Mouse (Mus musculus) stomach, embryonic 15.5 days (tissue): ENCODE measurements around the gene Klc1. TPM values are rescaled to one million over a fixed set of nuclear protein-coding genes. Genes with fewer than 3 reads are reported as not detected.
A peak's percentile ranks its signal among the peaks of the same experiment; 100 is the strongest.

Experiments used
- ATAC-seq: fragments of 200-750 bp; cut with Nextera tagmentation; 2 replicates; pipeline ENCODE4 v1.8.0; 2017; ENCODE audit warnings: low read depth, moderate number of reproducible peaks, moderate TSS enrichment; ENCODE audit not compliant: insufficient read depth, low FRiP score
- H3K27ac ChIP-seq: fragments of 300-500 bp; sonication (generic); 2 replicates; pipeline ENCODE4 v1.5.1; 2015; ENCODE audit warnings: mild to moderate bottlenecking, inconsistent platforms
- H3K27me3 ChIP-seq: fragments of 300-500 bp; sonication (generic); replicated peaks from 2 replicates; pipeline ENCODE4 v1.6.1; 2015; ENCODE audit warnings: inconsistent platforms
- H3K36me3 ChIP-seq: fragments of 300-500 bp; sonication (generic); 2 replicates; pipeline ENCODE4 v1.6.1; 2015; ENCODE audit warnings: inconsistent platforms
- H3K4me1 ChIP-seq: fragments of 300-500 bp; sonication (generic); 2 replicates; pipeline ENCODE4 v1.6.1; 2015; ENCODE audit warnings: inconsistent platforms
- H3K4me2 ChIP-seq: fragments of 300-500 bp; sonication (generic); 2 replicates; pipeline ENCODE4 v1.6.1; 2015; ENCODE audit warnings: mild to moderate bottlenecking, inconsistent platforms
- H3K4me3 ChIP-seq: fragments of 300-500 bp; sonication (generic); replicated peaks from 2 replicates; pipeline ENCODE4 v1.5.1; 2015; ENCODE audit warnings: inconsistent platforms
- H3K9ac ChIP-seq: fragments of 300-500 bp; sonication (generic); 2 replicates; pipeline ENCODE4 v1.6.1; 2015; ENCODE audit warnings: inconsistent platforms
- H3K9me3 ChIP-seq: fragments of 300-500 bp; sonication (generic); 2 replicates; pipeline ENCODE4 v1.6.1; 2016; ENCODE audit warnings: inconsistent platforms
- WGBS: fragments of 180-500 bp; shearing (Covaris S2); methylation state at CpG from one replicate; pipeline ENCODE4 v1.1.7; 2015; 5-methylcytosine and 5-hydroxymethylcytosine counted together
- polyA plus RNA-seq: library from polyadenylated mRNA; unstranded; fragments of >200 nt; fragmentation: Nextera tagmentation; extraction: Ambion mirVana; gene quantifications from 2 replicates; pipeline ENCODE4 v1.2.1, GENCODE M21; 2015

Klc1 gene
- polyA plus RNA-seq, 1 experiment from 2014 or later, result 113 TPM

DNA sequence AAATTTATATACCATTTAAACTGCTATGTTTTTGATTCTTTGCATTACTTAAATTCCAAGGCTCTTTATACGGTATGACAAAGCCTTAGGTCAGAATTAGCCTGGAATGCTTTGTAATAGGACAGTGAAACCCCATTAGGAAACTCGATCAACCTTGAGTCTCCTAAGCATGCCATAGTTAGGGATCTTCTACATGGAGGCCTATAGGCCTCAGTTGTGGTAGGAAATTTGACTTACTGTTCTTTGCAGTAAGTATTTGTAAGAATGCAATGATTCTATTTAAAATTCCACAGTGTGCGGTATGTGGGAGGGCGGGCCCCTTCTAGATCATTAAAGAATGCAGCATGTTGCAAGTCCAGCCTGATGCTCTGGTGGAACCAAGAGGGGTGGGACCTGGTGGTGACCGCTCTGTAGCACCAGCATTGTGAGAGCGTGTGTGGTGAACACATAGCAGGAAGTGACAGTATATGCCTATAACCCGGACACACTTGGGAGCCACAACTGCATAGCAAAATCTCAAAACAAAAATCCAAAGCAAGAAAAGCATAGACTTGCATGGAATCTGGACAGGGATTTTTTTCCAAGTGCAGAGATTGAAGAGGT lies 1.8 kb downstream of the Klc1 start:
- H3K4me3 ChIP-seq, result peak overlapping the region; percentile 94
- peak overlapping the region; percentile 89; the same call in 1 of the 2 replicates for H3K27ac ChIP-seq
- H3K36me3 ChIP-seq, result 0 out of 2 replicates have a peak, but pooled peaks cover 4% of the 10 kb centered on the region
- peak overlapping the region; percentile 99 for H3K4me2 ChIP-seq
- H3K4me1 ChIP-seq, result peaks cover 29% of the 10 kb centered on the region
- no peaks in the 10 kb centered on the region for H3K27me3 ChIP-seq
- no peaks in the 10 kb centered on the region for H3K9me3 ChIP-seq
- WGBS, result 53% methylated on average over 7 of the region's 7 CpGs
- no peak overlapping the region for H3K9ac ChIP-seq
- ATAC-seq, result no peak

DNA sequence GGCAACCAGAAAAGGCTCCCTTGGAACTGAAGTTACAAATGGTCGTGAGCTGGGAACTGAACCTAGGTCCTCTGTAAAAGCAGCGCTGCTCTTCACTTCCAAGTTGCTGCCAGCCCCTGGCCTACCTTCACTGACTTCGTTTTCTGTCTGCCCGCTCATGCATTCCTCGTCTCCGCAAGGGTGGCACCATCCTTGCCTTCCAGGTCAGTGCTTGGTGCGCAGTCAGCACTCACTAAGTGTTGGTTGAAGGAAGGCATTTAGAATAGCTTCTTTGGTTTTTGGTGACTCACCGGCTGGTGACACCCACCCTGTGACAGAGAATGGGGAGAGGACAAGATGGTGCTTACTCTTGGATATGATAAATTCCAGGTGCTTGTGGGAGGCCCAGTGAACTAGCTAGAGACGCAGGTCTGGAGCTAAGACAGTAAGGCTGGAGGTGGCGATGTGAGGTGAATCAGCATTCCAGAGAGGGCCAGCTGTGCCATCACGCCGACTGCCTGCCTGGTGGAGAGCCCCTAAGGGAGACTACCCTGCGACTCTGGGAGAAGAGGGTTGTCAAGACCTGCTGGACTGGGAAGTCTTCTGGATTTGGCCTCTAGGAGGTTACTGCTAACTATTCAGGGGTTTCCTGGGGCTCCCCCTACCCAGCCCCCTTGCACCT lies 4.1 kb downstream of the Klc1 start:
- Histone ChIP-seq H3K27me3 (no peaks in the 10 kb centered on the region), H3K9ac (no peak overlapping the region), H3K4me3 (no peak overlapping the region), H3K4me2 (no peak overlapping the region), H3K36me3 (0 out of 2 replicates have a peak, but pooled peaks cover 4% of the 10 kb centered on the region), H3K9me3 (no peaks in the 10 kb centered on the region), H3K27ac (no peak overlapping the region), H3K4me1 (peaks cover 40% of the 10 kb centered on the region)
- 93% methylated on average over 13 of the region's 13 CpGs for WGBS
- no peak for ATAC-seq

DNA sequence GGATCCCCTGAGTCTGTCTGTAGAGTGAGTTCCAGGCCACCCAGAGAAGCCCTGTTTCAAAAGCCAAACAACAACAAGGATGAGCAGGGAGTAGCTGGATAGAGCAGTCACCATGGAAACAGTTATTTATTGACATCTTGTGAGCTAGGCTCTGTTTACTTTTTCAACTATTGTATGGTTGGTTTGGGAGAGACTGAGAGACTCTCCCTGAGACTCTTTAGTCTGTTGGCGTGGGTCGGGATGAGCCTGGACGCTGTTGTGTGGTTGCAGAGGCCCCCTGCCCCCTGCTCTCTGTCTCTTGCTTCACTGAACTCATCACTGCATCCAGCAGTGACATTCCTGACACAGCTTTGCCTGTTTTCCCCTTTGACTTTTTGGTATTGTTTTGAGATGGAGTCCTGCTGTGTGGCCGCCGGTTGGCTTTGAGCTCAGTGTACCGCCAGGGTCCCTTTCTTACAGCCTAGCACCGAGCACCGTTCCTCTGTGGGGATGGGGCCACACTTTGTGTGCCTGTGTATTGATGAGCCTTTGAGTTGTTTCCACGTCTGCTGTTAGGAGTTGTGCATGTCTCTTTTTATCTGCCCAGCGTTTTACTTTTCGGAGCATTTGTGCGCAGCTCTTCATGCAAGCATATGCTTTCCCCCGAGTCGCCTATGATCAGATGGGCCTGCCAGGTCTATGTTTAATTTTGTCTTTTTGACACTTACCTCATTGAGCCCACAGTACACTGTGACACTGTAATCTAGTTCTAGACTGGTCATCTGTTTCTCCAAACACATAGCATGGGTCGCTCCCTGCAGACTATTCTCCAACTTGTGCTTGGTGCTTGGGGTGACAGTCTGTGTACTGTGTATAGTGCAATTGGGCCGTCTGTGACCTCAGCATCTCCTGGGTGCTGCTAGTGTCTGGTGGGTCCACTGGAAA lies 7.9 kb downstream of the Klc1 start:
- no peak overlapping the region for H3K4me2 ChIP-seq
- ATAC-seq, result no peak
- 0 out of 2 replicates have a peak, but pooled peaks cover 7% of the 10 kb centered on the region for H3K36me3 ChIP-seq
- peaks cover 38% of the 10 kb centered on the region for H3K4me1 ChIP-seq
- 63% methylated on average over 16 of the region's 16 CpGs for WGBS
- H3K9me3 ChIP-seq, result no peaks in the 10 kb centered on the region
- H3K9ac ChIP-seq, result no peak overlapping the region
- H3K4me3 ChIP-seq, result no peak overlapping the region
- H3K27ac ChIP-seq, result no peak overlapping the region; the same call in 1 of the 2 replicates
- no peaks in the 10 kb centered on the region for H3K27me3 ChIP-seq

DNA sequence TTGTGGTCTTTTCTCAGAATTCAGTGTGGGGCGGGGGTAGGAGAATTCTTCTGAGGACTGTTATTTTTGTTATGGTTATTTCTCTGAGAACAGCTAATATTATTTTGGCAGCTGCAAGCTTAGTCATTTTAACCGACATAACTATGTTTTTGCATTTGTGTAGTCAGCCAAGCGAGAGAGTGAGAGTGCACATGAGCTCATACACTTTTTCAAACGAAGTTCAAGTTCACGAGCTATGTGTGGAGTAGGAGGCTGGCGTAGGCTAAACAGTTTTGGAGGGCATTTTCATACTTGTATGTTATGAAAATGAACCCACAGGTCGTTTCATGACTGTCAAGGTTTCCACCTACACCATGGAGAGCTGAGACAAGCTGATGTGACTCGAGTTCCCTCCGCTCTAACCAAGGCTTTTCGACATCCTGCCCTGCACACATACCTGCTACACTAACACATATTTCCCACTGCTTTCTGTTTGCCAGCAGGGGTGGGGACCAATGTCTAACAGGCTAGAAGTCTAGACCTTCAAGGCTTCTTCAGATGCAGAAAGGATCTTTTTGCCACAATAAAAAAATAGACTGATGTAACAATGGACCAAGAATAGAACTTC lies 9.8 kb downstream of the Klc1 start:
- Histone ChIP-seq H3K27me3 (no peaks in the 10 kb centered on the region), H3K36me3 (peaks cover 11% of the 10 kb centered on the region; the same call in 1 of the 2 replicates), H3K27ac (no peak overlapping the region), H3K4me1 (peaks cover 33% of the 10 kb centered on the region), H3K9ac (no peak overlapping the region), H3K9me3 (no peaks in the 10 kb centered on the region), H3K4me3 (no peak overlapping the region), H3K4me2 (no peak overlapping the region)
- ATAC-seq, result no peak
- 77% methylated on average over 10 of the region's 10 CpGs for whole genome bisulfite sequencing

DNA sequence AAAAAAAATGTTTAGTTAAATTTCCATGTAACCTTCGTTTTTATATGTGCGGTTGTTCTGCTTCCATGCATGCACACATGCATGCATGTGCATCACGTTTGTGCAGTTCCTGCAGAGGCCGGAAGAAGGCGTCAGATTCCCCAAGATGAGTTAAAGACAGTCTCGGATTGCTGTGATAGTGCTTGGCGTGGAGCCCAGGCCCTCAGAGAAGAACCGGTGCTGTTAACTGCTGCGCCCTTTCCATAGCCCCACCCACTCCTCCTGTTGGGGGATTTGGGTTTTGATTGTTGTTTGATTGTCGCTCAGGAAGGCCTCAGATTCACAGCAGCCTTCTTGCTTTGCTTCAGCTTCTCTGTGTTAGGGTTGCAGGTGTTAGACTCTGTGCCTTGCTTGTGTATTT lies 10.7 kb downstream of the Klc1 start:
- no peaks in the 10 kb centered on the region for H3K9me3 ChIP-seq
- peaks cover 18% of the 10 kb centered on the region for H3K36me3 ChIP-seq
- H3K4me2 ChIP-seq, result no peak overlapping the region
- no peaks in the 10 kb centered on the region for H3K27me3 ChIP-seq
- H3K4me1 ChIP-seq, result peaks cover 30% of the 10 kb centered on the region
- no peak for ATAC-seq
- WGBS, result 31% methylated on average over 10 of the region's 10 CpGs
- peak overlapping the region; percentile 80 for H3K27ac ChIP-seq
- H3K4me3 ChIP-seq, result no peak overlapping the region
- H3K9ac ChIP-seq, result no peak overlapping the region

DNA sequence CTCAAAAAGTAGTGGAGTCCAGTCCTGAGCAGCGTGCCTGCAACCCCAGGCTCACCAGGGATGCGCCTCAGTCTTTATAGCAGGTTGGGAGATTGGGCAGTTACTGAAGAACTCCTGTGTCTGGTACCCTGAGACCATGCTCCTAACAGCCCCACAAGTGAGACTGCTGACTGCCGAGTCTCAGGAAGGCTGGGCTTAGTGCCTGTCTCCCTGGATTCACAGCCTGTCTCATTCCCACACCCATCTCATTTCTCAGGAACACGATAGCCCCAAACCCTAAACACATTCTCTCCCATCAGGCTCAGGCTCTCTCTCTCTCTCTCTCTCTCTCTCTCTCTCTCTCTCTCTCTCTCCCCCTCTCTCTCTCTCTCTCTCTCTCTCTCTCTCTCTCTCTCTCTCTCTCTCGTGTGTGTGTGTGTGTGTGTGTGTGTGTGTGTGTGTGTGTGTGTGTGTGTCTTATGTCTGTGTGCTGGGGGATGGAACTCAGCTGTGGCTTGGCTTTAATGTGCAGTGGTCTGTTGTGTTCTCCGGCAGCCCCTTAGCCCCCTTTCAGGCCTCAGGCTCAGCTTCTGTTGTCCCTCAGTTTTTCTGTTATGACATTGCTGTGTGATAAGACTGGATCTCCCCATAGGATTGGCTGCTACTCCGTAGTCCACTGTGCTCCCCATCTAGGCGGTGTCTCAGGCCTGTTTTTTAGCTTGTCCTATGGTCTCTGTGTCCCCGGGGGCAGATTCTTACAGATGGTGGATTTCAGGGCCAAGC lies 11.3 kb downstream of the Klc1 start:
- Histone ChIP-seq H3K9ac (no peak overlapping the region), H3K4me1 (peaks cover 30% of the 10 kb centered on the region), H3K27me3 (no peaks in the 10 kb centered on the region), H3K27ac (peak overlapping the region; percentile 80), H3K9me3 (no peaks in the 10 kb centered on the region), H3K36me3 (peaks cover 25% of the 10 kb centered on the region), H3K4me2 (no peak overlapping the region), H3K4me3 (no peak overlapping the region)
- ATAC-seq, result peak; percentile 45; the same call in 1 of the 2 replicates
- 58% methylated on average over 8 of the region's 9 CpGs for WGBS

DNA sequence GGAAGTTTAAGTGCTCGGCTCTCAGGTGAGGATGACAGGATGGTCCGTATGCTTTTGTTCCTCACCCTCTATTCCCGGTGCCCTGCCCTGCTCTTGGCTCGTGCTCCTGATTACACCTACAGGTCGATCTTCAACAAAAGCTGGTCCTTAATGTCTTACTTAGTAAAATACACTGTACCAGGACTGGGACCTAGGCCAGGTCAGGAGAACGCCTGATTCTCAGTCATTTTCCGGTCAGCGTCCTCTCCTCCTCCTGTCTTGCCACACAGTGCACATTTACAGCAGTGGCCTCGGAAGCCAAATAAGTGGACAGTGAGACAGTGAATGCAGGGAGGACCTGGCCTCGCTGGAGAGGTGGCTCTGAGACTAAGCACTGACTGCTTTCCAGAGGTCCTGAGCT lies 12.0 kb downstream of the Klc1 start:
- H3K27ac ChIP-seq, result 0 out of 2 replicates have a peak overlapping the region, but pooled peaks have one; percentile 31

DNA sequence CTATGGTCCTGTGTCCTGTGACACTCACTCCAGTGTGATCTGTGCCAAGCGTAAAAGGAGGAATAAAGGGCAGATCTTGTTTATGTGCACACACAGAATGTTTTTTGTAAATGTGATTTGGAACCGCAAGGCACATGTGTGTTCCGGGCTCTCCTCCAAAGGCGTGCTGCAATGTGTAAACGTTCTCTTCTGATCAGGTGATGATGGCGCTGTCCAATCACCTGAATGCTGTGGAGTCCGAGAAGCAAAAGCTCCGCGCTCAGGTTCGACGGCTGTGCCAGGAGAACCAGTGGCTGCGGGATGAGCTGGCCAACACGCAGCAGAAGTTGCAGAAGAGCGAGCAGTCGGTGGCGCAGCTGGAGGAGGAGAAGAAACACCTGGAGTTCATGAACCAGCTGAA lies 15.5 kb downstream of the Klc1 start:
- H3K27ac ChIP-seq, result no peak overlapping the region
- H3K27me3 ChIP-seq, result no peaks in the 10 kb centered on the region
- H3K9ac ChIP-seq, result no peak overlapping the region
- ATAC-seq, result no peak
- no peak overlapping the region for H3K4me3 ChIP-seq
- H3K36me3 ChIP-seq, result peaks cover 60% of the 10 kb centered on the region
- H3K4me2 ChIP-seq, result no peak overlapping the region
- WGBS, result 78% methylated on average over 16 of the region's 16 CpGs
- no peaks in the 10 kb centered on the region for H3K9me3 ChIP-seq
- peaks cover 15% of the 10 kb centered on the region for H3K4me1 ChIP-seq

More for the DNA sequence above, 12.0 kb downstream of the Klc1 start:
- ATAC-seq, result no peak
- no peaks in the 10 kb centered on the region for H3K9me3 ChIP-seq
- H3K27me3 ChIP-seq, result no peaks in the 10 kb centered on the region
- no peak overlapping the region for H3K9ac ChIP-seq
- no peak overlapping the region for H3K4me2 ChIP-seq
- H3K4me3 ChIP-seq, result no peak overlapping the region
- H3K36me3 ChIP-seq, result peaks cover 30% of the 10 kb centered on the region
- 85% methylated on average over 10 of the region's 10 CpGs for WGBS
- H3K4me1 ChIP-seq, result peaks cover 28% of the 10 kb centered on the region

DNA sequence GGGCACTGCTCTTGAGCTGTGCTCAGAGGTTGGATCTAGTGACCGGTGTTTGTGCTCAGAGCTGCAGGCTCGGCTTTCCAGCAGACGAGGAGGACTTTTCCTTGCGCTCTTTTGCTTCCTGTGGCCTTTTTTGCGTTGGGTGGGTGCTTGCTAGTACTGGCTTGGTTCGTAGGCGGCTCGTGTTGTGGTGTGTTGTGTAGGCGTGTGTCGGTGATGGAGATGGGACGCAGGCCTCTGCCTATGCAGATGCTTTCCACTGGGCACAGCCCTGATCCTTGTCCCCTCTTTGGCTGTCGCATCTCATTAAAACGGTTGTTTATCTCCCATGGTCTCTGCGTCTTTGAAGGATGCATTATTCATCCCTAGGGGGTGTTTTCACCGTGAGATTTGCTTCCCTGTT lies 16.2 kb downstream of the Klc1 start:
- no peak overlapping the region for H3K9ac ChIP-seq
- peaks cover 8% of the 10 kb centered on the region for H3K4me1 ChIP-seq
- H3K4me2 ChIP-seq, result no peak overlapping the region
- no peaks in the 10 kb centered on the region for H3K9me3 ChIP-seq
- 85% methylated on average over 15 of the region's 15 CpGs for WGBS
- H3K4me3 ChIP-seq, result no peak overlapping the region
- H3K36me3 ChIP-seq, result peaks cover 67% of the 10 kb centered on the region
- H3K27ac ChIP-seq, result no peak overlapping the region
- no peak for ATAC-seq
- H3K27me3 ChIP-seq, result no peaks in the 10 kb centered on the region

DNA sequence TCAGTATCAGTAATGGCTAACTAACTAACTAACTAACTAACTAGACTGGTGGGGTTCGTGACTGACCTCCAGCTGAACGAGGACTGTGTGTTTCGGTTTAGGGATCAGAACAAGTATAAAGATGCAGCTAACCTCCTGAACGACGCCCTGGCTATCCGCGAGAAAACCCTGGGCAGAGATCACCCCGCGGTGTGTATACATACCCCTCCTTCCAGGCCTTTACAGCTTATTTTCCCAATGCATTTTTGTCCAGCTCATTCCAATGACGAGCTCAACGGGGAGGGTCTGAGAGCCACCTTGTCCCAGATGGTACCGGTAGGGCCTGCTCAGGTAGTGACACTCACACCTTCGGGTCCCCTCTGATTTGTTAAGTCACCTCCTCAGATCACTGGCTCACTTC lies 19.3 kb downstream of the Klc1 start:
- Histone ChIP-seq H3K9ac (no peak overlapping the region), H3K27me3 (no peaks in the 10 kb centered on the region), H3K4me3 (no peak overlapping the region), H3K27ac (no peak overlapping the region), H3K36me3 (peaks cover 86% of the 10 kb centered on the region), H3K4me1 (no peaks in the 10 kb centered on the region), H3K9me3 (no peaks in the 10 kb centered on the region), H3K4me2 (no peak overlapping the region)
- WGBS, result 85% methylated on average over 13 of the region's 13 CpGs
- ATAC-seq, result no peak

DNA sequence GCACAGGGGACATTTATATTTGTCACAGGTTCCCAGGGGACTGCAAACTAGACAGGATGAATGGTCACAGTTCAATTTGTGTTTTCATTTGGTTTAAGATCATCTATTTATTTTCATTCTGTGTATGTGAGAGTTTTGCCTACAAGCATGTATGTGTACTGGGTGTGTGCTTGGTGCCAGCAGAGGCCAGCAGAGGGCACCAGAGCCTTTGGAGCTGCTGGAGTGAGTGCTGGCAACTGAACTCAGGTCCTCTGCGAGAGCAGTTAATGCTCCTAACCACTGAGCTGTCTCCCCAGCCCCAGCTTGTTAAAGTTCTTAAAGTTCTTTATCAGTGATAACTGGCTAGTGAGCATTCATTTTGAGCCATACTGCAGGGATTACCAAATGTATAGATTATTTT lies 20.9 kb downstream of the Klc1 start:
- WGBS, result 100% methylated on average over 1 of the region's 1 CpGs
- H3K36me3 ChIP-seq, result peaks cover 87% of the 10 kb centered on the region

More for the DNA sequence above, 20.9 kb downstream of the Klc1 start:
- Histone ChIP-seq H3K27ac (no peak overlapping the region; the same call in 1 of the 2 replicates), H3K4me2 (no peak overlapping the region), H3K9ac (no peak overlapping the region), H3K4me3 (no peak overlapping the region), H3K4me1 (no peaks in the 10 kb centered on the region), H3K9me3 (no peaks in the 10 kb centered on the region), H3K27me3 (no peaks in the 10 kb centered on the region)
- ATAC-seq, result no peak
